Mouse (Mus musculus) heart, postnatal 14 days (tissue): ENCODE results near the gene Ddx3x. TPM values are rescaled to one million over a fixed set of nuclear protein-coding genes. Genes with fewer than 3 reads are reported as not detected.
"Not testable (repeated sequence)": the region's sequence is repeated elsewhere in the genome, so short reads cannot be mapped to it uniquely, and the experiment has no call there.

Experiments used
- DNase-seq, 2 experiments: peaks; one replicate each; pipeline ENCODE4 v3.0.0; 2021 to 2022
- intact Hi-C: fragments of 180-260 bp; cut with DNase I; formaldehyde crosslinking; loops from one replicate; pipeline ENCODE4 v1.15.1; 2025
- long read RNA-seq, 2 experiments: library from polyadenylated mRNA; stranded (forward); transcript quantifications; one replicate each; pipeline ENCODE4 v2.0.0; 2021
- total RNA-seq, 2 experiments: library from RNA; stranded (reverse); gene quantifications; 2 replicates each; pipeline ENCODE4 v1.2.3; 2021

Gene Ddx3x
- 100 to 1,000 TPM; 131 to 194 TPM for total RNA-seq
- long read RNA-seq, experiment 1, full-length matches to known transcripts, result 7 of 25 reads
- long read RNA-seq, experiment 1, partial matches to known transcripts, result 16 of 25 reads
- long read RNA-seq, experiment 1, other reads (novel, unspliced or antisense), result 2 of 25 reads
- long read RNA-seq, experiment 2, full-length matches to known transcripts, result 6 of 24 reads
- long read RNA-seq, experiment 2, partial matches to known transcripts, result 15 of 24 reads
- long read RNA-seq, experiment 2, other reads (novel, unspliced or antisense), result 3 of 24 reads

DNA sequence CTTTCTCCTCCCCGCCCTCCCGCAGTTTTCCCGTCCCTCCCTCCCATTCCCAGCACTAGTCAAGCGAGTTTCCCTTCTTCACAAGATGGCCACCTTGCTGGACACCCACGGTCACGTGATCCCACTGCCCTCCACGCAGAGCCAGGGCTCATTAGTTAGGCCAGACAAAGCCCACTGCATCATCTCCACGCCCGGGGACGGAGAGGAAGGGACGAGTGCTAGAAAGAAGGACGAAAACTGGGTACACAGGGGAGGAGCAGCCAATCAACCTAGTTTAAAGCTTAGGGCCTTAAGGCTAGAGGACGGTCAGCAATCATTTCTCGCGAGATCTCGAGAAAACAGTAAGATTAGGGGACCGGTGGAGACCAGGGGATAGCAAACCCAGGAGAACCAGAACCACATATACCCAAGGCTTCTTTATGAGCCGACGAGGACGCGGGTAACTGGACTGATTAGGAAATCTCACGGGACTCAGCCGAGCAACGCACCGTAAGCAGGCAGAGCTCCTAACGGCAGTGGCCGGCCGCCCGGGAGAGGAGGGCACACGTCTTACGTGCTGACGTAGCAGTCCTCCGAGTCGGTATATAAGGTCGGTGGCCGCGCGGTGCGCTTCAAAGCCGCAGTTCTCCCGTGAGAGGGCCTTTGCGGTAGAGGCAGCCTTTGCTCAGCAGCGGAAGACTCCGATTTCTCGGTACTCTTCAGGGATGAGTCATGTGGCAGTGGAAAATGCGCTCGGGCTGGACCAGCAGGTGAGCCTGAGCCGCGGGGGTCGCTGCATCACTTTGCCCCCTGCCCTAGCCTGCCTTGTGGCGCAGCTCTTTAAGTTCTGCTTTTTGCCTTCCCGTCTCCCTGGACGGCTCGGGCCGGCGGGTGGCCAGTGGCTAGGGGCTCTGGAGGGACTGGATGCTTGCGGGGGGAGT, at the start of gene Ddx3x:
TSS of gene Ddx3x (plus strand) at position 562 of the 920 bp plus-strand sequence.
- intact Hi-C loops, result loop anchor here (1.0 to 5.0 kb wide), 4 partner anchors 38 to 377 kb away; no protein-coding TSS in a partner anchor
- peak; percentile 88 to 94 for DNase-seq

GRCm38 (mm10) chrX:13231243-13231642, 49.5 kb upstream of the Ddx3x start:
- intact Hi-C loops, result no loop called here
- DNase-seq, result no peak

DNA sequence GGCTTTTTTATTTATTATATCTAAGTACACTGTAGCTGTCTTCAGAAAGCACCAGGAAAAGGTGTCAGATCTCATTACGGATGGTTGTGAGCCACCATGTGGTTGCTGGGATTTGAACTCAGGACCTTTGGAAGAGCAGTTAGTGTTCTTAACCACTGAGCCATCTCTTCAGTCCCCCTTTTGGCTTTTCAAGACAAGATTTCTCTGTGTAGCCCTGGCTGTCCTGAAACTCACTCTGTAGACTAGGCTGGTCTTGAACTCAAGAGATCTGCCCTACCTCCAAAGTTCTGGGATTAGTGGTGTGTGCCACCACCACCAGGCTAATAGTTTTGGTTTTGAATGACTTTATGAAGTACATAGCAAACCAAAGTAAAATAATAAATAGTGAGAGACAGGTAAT, 47.9 kb upstream of the Ddx3x start:
- DNase-seq, intact Hi-C loops: not testable (repeated sequence)

DNA sequence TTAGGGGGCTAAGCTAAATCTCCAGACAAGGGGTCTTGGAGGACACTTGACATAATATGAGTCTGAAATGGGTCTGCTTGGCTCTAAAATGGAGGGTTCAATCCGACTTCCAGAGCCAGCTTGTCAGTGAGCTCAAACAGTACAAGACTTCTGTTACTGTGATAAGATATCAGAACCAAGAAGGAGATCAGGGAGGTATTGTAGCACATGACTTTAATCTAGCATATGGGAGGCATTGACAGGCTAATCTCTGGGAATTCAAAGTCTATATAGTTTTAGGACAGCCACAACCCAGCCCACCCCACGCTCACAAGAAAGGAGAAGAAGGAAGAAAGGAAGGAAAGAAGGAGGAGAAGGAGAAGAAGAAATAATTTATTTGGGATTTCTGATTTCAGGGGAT, 47.1 kb upstream of the Ddx3x start:
- DNase-seq, result no peak

GRCm38 (mm10) chrX:13234709-13235108, 46.1 kb upstream of the Ddx3x start:
- no peak for DNase-seq
- intact Hi-C loops, result no loop called here

More for the DNA sequence above, 47.1 kb upstream of the Ddx3x start:
- intact Hi-C loops, result no loop called here

DNA sequence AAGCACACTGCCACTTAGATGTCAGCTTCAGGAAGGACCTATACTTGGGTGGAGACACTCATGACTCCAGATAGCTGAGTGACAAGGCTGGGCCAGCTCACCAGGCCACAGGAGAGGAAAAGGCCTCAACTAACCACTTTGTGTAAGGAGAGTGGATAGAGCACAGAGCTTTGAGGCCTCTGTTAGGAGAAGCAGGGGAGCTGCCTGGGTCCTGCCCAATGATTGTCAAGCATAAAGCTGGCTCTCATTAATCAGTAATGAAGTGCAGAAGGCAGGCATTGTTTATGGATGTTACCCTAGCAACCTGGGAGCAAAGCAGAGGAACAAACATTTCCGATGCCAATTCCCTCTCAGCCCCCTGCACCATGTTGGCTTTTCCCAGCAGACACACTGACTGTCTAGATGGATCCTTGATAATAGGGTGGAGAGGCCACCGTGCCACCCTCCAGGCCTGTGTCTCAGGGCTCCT, 44.6 kb upstream of the Ddx3x start:
- no peak for DNase-seq
- intact Hi-C loops, result no loop called here

DNA sequence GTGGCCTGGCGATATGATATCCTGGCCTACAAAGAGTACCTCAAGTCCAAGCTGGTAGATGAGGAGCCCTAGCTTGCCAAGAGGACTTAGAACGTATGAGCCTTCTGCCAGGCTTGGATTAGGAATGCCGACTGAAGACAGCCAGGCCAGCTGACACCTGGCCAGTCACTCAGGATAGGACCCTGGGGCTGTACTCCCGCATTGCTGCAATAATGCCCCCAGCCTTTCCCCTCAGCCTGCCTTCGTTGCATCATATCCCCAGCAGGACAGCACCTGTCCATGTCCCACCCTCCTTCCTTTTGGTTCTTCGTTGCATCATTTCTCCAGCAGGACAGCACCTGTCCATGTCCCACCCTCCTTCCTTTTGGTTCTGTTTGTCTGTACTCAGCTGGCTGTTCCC, 41.3 kb upstream of the Ddx3x start:
- no peak for DNase-seq
- intact Hi-C loops, result no loop called here

DNA sequence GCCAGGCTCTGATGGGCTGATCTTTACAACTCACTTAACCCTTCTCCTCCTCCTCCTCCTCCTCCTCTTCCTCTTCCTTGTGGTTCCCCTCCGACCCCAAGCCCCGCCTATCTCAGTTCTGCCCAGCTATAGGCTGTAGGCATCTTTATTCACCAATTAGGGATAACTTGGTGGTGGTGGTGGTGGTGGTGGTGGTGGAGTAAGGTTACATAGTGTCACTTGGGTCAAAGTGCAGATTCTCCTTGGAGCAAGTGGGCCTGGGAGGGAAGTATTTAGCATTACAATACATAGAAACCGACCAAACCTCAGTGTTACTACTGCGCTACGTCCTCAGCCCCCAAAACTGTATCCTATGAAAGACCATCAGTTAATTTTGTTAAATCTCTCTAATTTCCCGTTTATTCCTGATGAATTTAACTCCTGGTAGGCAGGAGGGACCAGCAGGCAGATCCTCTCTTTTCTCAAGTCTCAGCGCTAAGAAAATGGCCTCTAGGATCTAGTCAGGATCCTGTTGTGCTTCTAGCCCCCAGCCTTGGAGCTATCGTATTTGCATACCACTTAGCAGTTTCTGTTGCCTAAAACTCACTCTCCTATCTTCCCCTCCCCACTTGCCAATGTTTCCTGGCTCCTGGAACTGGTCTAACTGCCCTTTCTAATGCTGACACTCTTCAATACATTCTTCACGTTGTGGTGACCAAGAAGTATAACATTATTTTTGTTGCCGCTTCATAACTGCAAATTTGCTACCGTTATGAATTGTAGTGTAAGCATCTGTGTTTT, 39.9 kb upstream of the Ddx3x start:
- intact Hi-C loops, result loop anchor here (5.0 kb wide), 1 partner anchor 106 kb away; no protein-coding TSS in a partner anchor
- no peak for DNase-seq

- intact Hi-C loops, result loop anchor here (2.0 to 5.0 kb wide), 2 partner anchors 39 to 106 kb away; partner anchors contain the start of gene Ddx3x
- DNase-seq, result peak in 1 of 2 experiments; percentile 26
Observed at GRCm38 (mm10) chrX:13241426-13242319, 39.1 kb upstream of the Ddx3x start.

GRCm38 (mm10) chrX:13242320-13243096, 38.3 kb upstream of the Ddx3x start:
- peak; percentile 80 to 82 for DNase-seq
- intact Hi-C loops, result loop anchor here (2.0 to 5.0 kb wide), 2 partner anchors 38 to 105 kb away; partner anchors contain the start of gene Ddx3x

DNA sequence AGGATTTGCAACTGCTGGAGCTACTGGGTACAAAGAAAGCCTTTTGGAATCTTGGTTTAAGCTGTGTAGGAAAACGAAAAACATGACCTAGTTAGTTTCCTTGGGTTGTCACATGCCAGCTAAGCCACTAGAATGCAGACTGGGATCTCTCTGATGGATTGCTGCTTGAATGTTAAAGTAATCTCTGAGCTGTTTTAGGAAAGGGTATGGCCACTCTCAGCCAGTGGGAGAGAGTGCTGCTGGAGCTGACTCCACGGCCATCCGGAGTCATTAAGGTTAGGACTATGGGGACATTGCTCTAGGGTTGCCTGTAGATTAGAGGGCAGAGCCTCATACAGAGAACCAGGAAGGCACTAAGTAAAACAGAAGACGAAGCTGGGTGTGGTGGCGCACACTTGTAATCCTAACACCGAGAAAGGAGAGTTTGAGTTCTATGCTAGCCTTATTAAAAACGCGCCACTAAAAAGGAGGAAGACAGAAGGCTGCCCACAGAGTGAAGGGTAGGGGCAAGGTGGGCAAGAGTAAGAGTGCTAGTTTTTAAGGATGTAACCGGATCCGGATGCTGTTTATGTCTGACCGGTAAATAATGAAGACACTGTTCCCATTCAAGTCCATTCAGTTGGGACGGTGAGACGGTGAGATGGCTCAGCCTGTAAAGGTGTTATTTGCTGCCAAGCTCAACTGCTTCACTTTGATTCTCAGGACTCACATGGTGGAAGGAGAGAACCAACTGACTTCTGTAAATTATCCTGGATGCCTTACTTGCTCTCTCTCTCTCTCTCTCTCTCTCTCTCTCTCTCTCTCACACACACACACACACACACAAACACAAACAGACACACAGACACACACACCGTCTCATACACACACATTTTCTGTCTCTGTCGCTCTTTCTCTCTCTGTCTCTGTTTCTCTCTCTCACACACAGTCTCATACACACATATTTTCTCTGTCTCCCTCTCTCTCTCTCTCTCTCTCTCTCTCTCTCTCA, 37.3 kb upstream of the Ddx3x start:
- intact Hi-C loops, result loop anchor here (2.0 to 5.0 kb wide), 2 partner anchors 37 to 104 kb away; partner anchors contain the start of gene Ddx3x

GRCm38 (mm10) chrX:13244588-13244987, 36.2 kb upstream of the Ddx3x start:
- intact Hi-C loops, result loop anchor here (5.0 kb wide), 1 partner anchor 103 kb away; no protein-coding TSS in a partner anchor
- DNase-seq, result no peak

More for the DNA sequence above, 37.3 kb upstream of the Ddx3x start:
- DNase-seq, result peak; percentile 18 to 40

DNA sequence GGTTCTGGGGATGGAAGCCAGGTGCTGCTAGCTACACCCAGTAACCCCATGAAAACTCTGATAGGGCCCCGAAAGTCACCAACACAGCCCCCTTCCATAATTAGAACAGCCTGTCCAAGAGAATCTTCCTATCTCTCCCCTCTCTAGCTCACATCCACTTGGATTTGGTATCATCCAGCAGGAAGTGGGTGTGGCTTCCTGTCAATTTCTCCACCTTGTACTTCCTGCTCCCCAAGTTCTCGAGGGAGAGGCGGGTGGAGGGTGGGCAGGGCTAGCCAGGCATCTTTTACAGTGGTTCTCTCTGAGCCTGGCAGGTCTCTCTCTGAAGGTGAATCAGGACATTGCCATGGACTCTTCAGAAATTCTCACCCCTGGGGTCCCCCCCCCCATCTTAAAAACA, 35.7 kb upstream of the Ddx3x start:
- intact Hi-C loops, result no loop called here
- peak; percentile 9 to 29 for DNase-seq

- no peak for DNase-seq
- intact Hi-C loops, result no loop called here
Observed at GRCm38 (mm10) chrX:13251683-13252082, 29.1 kb upstream of the Ddx3x start.

DNA sequence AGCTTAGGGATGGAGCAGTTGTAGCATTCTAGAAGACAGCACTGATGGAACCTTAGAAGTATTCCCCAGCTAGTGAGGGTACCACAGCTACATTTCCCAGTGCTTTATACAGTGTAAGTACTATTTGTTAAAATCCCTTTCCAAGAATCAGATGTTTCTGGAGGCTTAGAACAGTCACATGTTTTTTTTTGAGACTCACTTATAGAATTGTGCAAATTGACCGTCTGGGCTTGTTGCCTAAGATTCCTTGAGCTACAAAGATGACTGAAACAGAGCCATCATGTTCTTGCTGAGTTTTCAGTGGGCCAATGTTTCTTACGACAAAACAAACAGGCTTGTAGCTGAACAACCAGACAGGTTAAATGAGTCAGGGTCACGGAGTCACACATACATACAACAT, 26.5 kb upstream of the Ddx3x start:
- intact Hi-C loops, result no loop called here
- DNase-seq, result no peak

DNA sequence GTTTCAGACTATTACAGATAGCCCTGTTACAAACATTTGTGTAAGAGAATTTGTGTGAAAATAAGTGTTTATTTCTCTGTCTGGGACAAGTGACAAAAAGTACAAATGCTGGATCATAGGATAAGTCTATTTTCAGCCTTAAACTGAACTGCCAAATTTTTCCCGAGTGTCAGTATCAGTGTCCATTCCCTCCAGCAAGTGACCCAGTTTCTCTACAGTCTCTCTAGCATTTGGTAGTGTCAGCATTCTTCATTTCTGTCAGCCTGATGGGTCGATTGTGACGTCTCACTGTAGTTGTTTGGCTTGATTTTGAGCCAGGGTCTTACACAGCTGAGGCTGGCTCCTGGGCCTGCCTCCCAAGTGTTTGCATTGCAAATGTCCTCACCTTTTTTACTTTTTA, 17.4 kb upstream of the Ddx3x start:
- intact Hi-C loops, result no loop called here
- no peak for DNase-seq

DNA sequence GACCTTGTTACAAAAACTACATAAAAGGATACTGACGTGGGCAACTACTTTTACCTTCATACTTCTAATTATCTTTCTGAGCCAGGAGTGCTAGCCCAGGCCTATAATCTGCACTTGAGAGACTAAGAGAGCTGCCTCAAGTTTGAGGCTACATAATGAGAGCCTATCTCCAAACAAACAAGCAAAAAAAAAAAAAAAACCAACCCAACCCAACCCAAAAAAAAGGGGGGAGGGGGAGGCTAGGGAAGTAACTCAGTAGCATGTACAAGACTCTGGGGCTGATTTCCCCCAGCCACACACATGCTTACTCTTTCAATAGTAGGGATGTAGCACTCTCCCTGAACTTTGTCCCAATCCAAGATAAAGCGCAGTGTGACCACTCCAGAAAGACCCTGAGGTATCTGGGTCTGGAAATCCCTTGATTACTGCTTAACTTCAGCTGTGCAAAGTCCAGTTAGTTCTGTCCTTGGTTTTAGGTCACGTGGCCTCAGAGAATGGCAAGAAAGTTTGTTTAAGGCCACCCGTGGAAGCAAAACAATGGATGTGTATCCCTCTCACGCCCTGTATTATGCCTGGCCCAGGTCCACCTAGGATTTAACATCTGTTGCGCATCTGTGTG, 5.1 kb upstream of the Ddx3x start:
- DNase-seq, result no peak
- intact Hi-C loops, result no loop called here
